Mouse (Mus musculus) c-Kit-positive CD71-negative TER-119-negative erythroid progenitor cells, embryonic 14.5 days (primary cell): ENCODE results near the gene Esam.

Experiments used
- DNase-seq: peaks from one replicate; pipeline ENCODE4 v3.0.0-alpha.2; 2013; ENCODE audit warnings: low read depth

The Esam gene

GRCm38 (mm10) chr9:37527396-37528224, at the start of gene Esam:
Esam (plus strand) TSS chr9:37528078.
- DNase-seq: no peak

- no peak for DNase-seq
These were observed 42.7 kb upstream of the Esam start for GRCm38 (mm10) chr9:37485146-37485545.

- DNase-seq: no peak
These were observed 39.8 kb upstream of the Esam start for GRCm38 (mm10) chr9:37488041-37488440.

- DNase-seq: peak; percentile 60
These were observed 39.1 kb upstream of the Esam start, which contains the start of gene Msantd2 for GRCm38 (mm10) chr9:37488611-37489396. Msantd2 (plus strand) TSS chr9:37489319.

- DNase-seq: peak; percentile 52
These were observed 38.3 kb upstream of the Esam start for GRCm38 (mm10) chr9:37489446-37490120.

GRCm38 (mm10) chr9:37495761-37496160, 32.1 kb upstream of the Esam start:
- no peak for DNase-seq

- no peak for DNase-seq
These were observed 31.6 kb upstream of the Esam start for GRCm38 (mm10) chr9:37496325-37496724.

- DNase-seq: no peak
These were observed 27.7 kb upstream of the Esam start for GRCm38 (mm10) chr9:37500201-37500600.

GRCm38 (mm10) chr9:37501170-37501569, 26.7 kb upstream of the Esam start:
- DNase-seq: no peak

- DNase-seq: no peak
These were observed 23.5 kb upstream of the Esam start for GRCm38 (mm10) chr9:37504348-37504747.

- DNase-seq: no peak
These were observed 21.9 kb upstream of the Esam start for GRCm38 (mm10) chr9:37506023-37506422.

- DNase-seq: no peak
These were observed 15.8 kb upstream of the Esam start for GRCm38 (mm10) chr9:37512097-37512496.

GRCm38 (mm10) chr9:37514456-37514855, 13.4 kb upstream of the Esam start:
- DNase-seq: no peak

GRCm38 (mm10) chr9:37517467-37517866, 10.4 kb upstream of the Esam start:
- no peak for DNase-seq

- DNase-seq: no peak
These were observed 8.9 kb upstream of the Esam start for GRCm38 (mm10) chr9:37518991-37519390.

- no peak for DNase-seq
These were observed 7.9 kb upstream of the Esam start for GRCm38 (mm10) chr9:37519995-37520394.

- no peak for DNase-seq
These were observed 2.4 kb upstream of the Esam start for GRCm38 (mm10) chr9:37525461-37525860.

GRCm38 (mm10) chr9:37526443-37527395, 1.2 kb upstream of the Esam start:
- DNase-seq: no peak

GRCm38 (mm10) chr9:37528225-37528970, 520 bp downstream of the Esam start:
- DNase-seq: no peak

GRCm38 (mm10) chr9:37530031-37530887, 2.4 kb downstream of the Esam start:
- no peak for DNase-seq
